Comparison of ENCODE assay signal across 8 mouse cellular contexts in genomic region chr3:152557659-152558058, GRCm38 (mm10).
DNase-seq lines count a peak whose midpoint lies in the region; ATAC-seq lines count a peak whose summit lies in the region.
"Had no signal": no experiment of that assay in that cellular context is flagged by ENCODE, and none has a peak within 500 bp of the region (broad histone marks: within the 10 kb centered on the region; RNA-seq: fewer than 3 reads in every experiment).

No protein-coding gene starts in this region.

- peak; percentile 57; the same call in 1 of the 2 replicates for ATAC-seq in lung, embryonic 15.5 days (ENCODE audit: borderline replicate concordance, extremely low read depth, low FRiP score, low TSS enrichment)
- peak; percentile 94 for ATAC-seq in intestine, embryonic 15.5 days
- ATAC-seq in stomach, embryonic 15.5 days (ENCODE audit: insufficient read depth, low FRiP score, low read depth), result peak; percentile 86

- no peaks in the 10 kb centered on the region for H3K9me3 ChIP-seq in lung, embryonic 15.5 days
- H3K9me3 ChIP-seq in intestine, embryonic 15.5 days, result no peaks in the 10 kb centered on the region
- no peaks in the 10 kb centered on the region for H3K9me3 ChIP-seq in stomach, embryonic 15.5 days
- H3K9me3 ChIP-seq: hindbrain, embryonic 12.5 days had no signal

- 0 out of 2 replicates have a peak, but pooled peaks cover 4% of the 10 kb centered on the region for H3K4me1 ChIP-seq in lung, embryonic 15.5 days
- H3K4me1 ChIP-seq in intestine, embryonic 15.5 days (replicated peaks), result no peaks in the 10 kb centered on the region; the same call in 1 of the 2 replicates
- H3K4me1 ChIP-seq in stomach, embryonic 15.5 days, result 0 out of 2 replicates have a peak, but pooled peaks cover 4% of the 10 kb centered on the region
- H3K4me1 ChIP-seq: hindbrain, embryonic 12.5 days had no signal

- no peak overlapping the region for H3K27ac ChIP-seq in lung, embryonic 15.5 days
- no peak overlapping the region for H3K27ac ChIP-seq in intestine, embryonic 15.5 days
- no peak overlapping the region for H3K27ac ChIP-seq in stomach, embryonic 15.5 days
- H3K27ac ChIP-seq: hindbrain, embryonic 12.5 days had no signal

- WGBS in lung, embryonic 15.5 days, result 45% methylated on average over 10 of the region's 12 CpGs
- WGBS in intestine, embryonic 15.5 days, result 43% methylated on average over 12 of the region's 12 CpGs
- 40% methylated on average over 12 of the region's 12 CpGs for WGBS in stomach, embryonic 15.5 days

- no peaks in the 10 kb centered on the region for H3K27me3 ChIP-seq in lung, embryonic 15.5 days
- no peaks in the 10 kb centered on the region for H3K27me3 ChIP-seq in intestine, embryonic 15.5 days (replicated peaks)
- H3K27me3 ChIP-seq in stomach, embryonic 15.5 days (replicated peaks), result no peaks in the 10 kb centered on the region
- H3K27me3 ChIP-seq: hindbrain, embryonic 12.5 days had no signal

- H3K9ac ChIP-seq in lung, embryonic 15.5 days, result no peak overlapping the region
- H3K9ac ChIP-seq in intestine, embryonic 15.5 days, result no peak overlapping the region
- H3K9ac ChIP-seq in stomach, embryonic 15.5 days, result no peak overlapping the region
- H3K9ac ChIP-seq: hindbrain, embryonic 12.5 days had no signal

- no peak for DNase-seq in lung, postnatal 25 days (ENCODE audit: low spot score)
- DNase-seq in c-Kit-positive CD71-positive TER-119-positive erythroid progenitor cells, embryonic 14.5 days (ENCODE audit: low spot score), result peak; percentile 89
- no peak for DNase-seq in B cell, adult 2 months
- no peak for DNase-seq in layer of hippocampus, postnatal 14 days (ENCODE audit: low spot score in 2 of 2)

- H3K36me3 ChIP-seq in lung, embryonic 15.5 days, result no peaks in the 10 kb centered on the region
- H3K36me3 ChIP-seq in intestine, embryonic 15.5 days, result no peaks in the 10 kb centered on the region
- no peaks in the 10 kb centered on the region for H3K36me3 ChIP-seq in stomach, embryonic 15.5 days
- H3K36me3 ChIP-seq: hindbrain, embryonic 12.5 days had no signal

- no peak overlapping the region for H3K4me2 ChIP-seq in lung, embryonic 15.5 days
- H3K4me2 ChIP-seq in intestine, embryonic 15.5 days (replicated peaks), result 0 out of 2 replicates have a peak overlapping the region, but pooled peaks have one; percentile 11
- 0 out of 2 replicates have a peak overlapping the region, but pooled peaks have one; percentile 10 for H3K4me2 ChIP-seq in stomach, embryonic 15.5 days
- H3K4me2 ChIP-seq: hindbrain, embryonic 12.5 days had no signal

- no peak overlapping the region for H3K4me3 ChIP-seq in lung, embryonic 15.5 days
- no peak overlapping the region for H3K4me3 ChIP-seq in intestine, embryonic 15.5 days (replicated peaks)
- no peak overlapping the region for H3K4me3 ChIP-seq in stomach, embryonic 15.5 days (replicated peaks)
- H3K4me3 ChIP-seq: hindbrain, embryonic 12.5 days had no signal
